Mouse (Mus musculus) heart, postnatal 4 days (tissue): Measurements from ENCODE around the gene Slc30a7. TPM values are rescaled to one million over a fixed set of nuclear protein-coding genes. Genes with fewer than 3 reads are reported as not detected.
A peak's percentile ranks its signal among the peaks of the same experiment; 100 is the strongest.

Source experiments
- DNase-seq: peaks from one replicate; pipeline ENCODE4 v3.0.0; 2021
- total RNA-seq, 2 experiments: library from RNA; stranded (reverse); gene quantifications; 2 replicates each; pipeline ENCODE4 v1.2.3; 2021

Gene Slc30a7
- 10 to 100 TPM; 26.7 to 27.0 TPM for total RNA-seq

- DNase-seq: peak; percentile 89
Measured at GRCm38 (mm10) chr3:116006978-116007940, at the start of gene Slc30a7, which contains the start of gene Extl2. TSS of gene Slc30a7 (minus strand) at chr3:116007406. TSS of gene Extl2 (plus strand) at chr3:116007462.

GRCm38 (mm10) chr3:116047034-116047433 lies 39.8 kb upstream of the Slc30a7 start:
- DNase-seq: no peak

- DNase-seq: no peak
Measured at GRCm38 (mm10) chr3:116046000-116046399, 38.8 kb upstream of the Slc30a7 start.

GRCm38 (mm10) chr3:116040776-116041175 lies 33.6 kb upstream of the Slc30a7 start:
- no peak for DNase-seq

- DNase-seq: peak; percentile 11
Measured at GRCm38 (mm10) chr3:116033871-116034222, 26.6 kb upstream of the Slc30a7 start.

- DNase-seq: no peak
Measured at GRCm38 (mm10) chr3:116033218-116033870, 26.1 kb upstream of the Slc30a7 start.

- no peak for DNase-seq
Measured at GRCm38 (mm10) chr3:116030152-116030788, 23.1 kb upstream of the Slc30a7 start.

- no peak for DNase-seq
Measured at GRCm38 (mm10) chr3:116026996-116027395, 19.8 kb upstream of the Slc30a7 start.

GRCm38 (mm10) chr3:116025701-116026100 lies 18.5 kb upstream of the Slc30a7 start:
- peak; percentile 13 for DNase-seq

- DNase-seq: no peak
Measured at GRCm38 (mm10) chr3:116024669-116025068, 17.5 kb upstream of the Slc30a7 start.

GRCm38 (mm10) chr3:116024236-116024635 lies 17.0 kb upstream of the Slc30a7 start:
- no peak for DNase-seq

GRCm38 (mm10) chr3:116019136-116019535 lies 11.9 kb upstream of the Slc30a7 start:
- no peak for DNase-seq

GRCm38 (mm10) chr3:116018606-116019005 lies 11.4 kb upstream of the Slc30a7 start:
- no peak for DNase-seq

GRCm38 (mm10) chr3:116016116-116016515 lies 8.9 kb upstream of the Slc30a7 start:
- no peak for DNase-seq

- DNase-seq: no peak
Measured at GRCm38 (mm10) chr3:116014901-116015300, 7.7 kb upstream of the Slc30a7 start.

- no peak for DNase-seq
Measured at GRCm38 (mm10) chr3:116009622-116010344, 2.6 kb upstream of the Slc30a7 start.

GRCm38 (mm10) chr3:116007941-116008440 lies 785 bp upstream of the Slc30a7 start:
- DNase-seq: peak; percentile 78

GRCm38 (mm10) chr3:116006284-116006977 lies 775 bp downstream of the Slc30a7 start:
- peak; percentile 21 for DNase-seq

GRCm38 (mm10) chr3:115996929-115997328 lies 10.3 kb downstream of the Slc30a7 start:
- DNase-seq: no peak

GRCm38 (mm10) chr3:115993025-115993424 lies 14.2 kb downstream of the Slc30a7 start:
- no peak for DNase-seq

- DNase-seq: no peak
Measured at GRCm38 (mm10) chr3:115992588-115992987, 14.6 kb downstream of the Slc30a7 start.
